Mouse (Mus musculus) layer of hippocampus, adult 9-11 months (tissue): ENCODE data around the gene Tmc5.

Source experiments
- DNase-seq: peaks from one replicate; pipeline ENCODE4 v3.0.0; 2022

Tmc5 gene

DNA sequence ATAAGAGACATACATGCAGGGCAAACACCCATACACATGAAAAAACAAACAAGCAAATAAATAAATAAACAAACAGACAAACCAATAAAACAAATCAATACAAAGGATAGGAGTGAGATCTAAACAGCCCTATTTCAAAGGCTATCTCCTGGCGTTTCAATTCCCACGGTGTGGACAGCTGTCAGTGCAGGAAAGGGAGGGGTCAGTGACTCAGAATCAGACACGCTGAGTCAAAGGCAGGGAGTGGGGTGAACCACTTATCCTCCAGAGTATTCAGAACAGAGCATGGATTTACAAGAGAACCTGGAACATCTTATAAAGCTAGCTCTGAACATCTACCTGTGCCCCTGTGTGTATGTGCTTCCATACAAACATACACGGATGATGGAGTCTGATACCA is 100.1 kb downstream of the Tmc5 start:
- no peak for DNase-seq

DNA sequence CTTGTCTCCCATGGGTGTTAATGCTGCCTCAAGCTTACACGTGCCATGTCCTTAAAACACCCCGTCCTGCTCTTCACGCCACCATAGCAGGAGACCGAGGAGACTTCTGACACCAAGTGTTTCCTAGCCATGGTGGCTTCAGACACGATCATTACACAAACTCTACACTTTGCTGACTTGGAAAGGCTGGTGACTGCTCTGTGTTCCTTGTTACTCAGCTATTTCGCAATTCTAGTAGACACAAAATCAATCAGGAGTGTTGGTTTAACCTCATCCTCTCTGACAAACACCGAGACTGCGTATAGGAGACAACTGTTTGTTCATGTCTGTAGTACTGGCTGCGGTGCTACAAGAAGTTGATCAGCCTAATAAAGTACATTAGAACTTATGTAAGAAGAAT is 101.8 kb downstream of the Tmc5 start:
- DNase-seq, result no peak

DNA sequence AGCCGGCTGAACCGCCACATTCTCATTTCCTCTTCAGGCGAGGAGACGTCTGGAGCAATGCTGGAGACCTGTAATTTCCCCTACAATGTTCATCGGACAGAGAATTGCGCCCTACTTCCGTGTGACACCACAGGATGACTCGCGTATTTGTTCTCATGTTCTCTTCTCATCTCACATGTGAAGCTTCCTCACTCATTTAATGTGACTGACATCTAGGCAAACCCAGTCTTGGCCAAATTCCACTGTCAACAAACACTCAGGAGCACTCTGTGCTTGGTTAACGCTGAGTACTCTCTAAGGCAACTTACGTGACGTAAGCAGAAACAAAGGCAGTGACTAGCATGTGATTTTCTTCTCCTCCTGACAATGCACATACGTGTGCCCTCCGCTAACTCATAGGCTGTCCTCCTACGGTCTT is 106.1 kb downstream of the Tmc5 start:
- DNase-seq, result no peak

DNA sequence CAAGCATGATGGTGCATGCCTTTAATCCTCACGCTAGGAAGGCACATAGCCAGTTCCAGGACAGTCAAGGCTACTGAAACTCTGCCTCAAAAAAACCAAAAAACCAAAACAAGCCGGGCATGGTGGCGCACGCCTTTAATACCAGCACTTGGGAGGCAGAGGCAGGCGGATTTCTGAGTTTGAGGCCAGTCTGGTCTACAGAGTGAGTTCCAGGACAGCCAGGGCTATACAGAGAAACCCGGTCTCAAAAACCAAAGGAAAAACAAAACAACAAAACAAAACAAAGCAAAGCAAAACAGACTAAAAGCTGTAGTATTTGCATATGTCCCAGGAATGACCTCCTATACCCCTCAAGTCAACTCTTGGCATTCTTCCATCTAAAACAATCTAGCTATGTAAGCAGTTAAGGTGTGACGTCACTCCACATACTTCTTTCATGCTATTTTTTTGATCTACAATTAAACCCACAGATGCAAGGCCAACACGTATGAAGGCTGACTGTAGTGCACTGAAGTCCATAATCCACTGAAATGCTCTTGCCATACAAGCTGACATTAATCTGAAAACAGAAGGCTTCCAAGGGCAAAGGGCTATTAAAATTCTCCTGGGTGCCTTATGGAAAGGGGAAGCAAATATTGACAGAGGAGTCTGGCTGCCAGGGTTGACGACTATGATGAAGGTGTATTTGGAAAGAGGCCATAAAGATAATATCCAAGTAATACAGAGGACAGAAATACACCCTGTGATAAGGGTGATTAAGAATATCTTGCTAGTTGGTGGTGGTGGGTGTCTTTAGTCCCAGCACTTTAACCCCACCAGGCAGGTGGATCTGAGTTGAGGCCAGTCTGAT is 107.1 kb downstream of the Tmc5 start:
- DNase-seq, result no peak

GRCm38 (mm10) chr7:118705101-118705961 is 108.2 kb downstream of the Tmc5 start, which contains the start of gene Gde1:
Gde1 (minus strand) TSS chr7:118705778.
- peak; percentile 93 for DNase-seq

- DNase-seq, result no peak
These were observed 109.0 kb downstream of the Tmc5 start for GRCm38 (mm10) chr7:118706051-118706450.

DNA sequence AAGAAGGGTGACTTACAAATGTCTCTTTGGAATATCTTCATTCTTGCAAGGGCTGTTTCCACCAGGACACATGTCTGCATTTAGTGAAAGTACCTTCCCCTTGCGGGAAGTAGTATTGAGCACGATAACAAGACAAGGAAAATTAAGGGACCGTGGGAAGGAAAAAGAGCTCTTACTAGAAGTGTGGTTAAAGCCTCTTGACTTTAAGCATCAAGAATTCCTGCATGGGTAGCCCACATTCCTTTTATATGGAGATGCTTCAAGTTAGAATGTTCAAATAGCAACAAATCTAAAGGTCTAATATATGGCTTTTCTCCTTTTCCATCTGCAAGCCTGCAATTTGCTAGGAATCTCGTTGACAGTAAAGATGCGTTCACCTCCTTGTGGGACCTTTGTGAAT is 109.4 kb downstream of the Tmc5 start:
- DNase-seq, result no peak

DNA sequence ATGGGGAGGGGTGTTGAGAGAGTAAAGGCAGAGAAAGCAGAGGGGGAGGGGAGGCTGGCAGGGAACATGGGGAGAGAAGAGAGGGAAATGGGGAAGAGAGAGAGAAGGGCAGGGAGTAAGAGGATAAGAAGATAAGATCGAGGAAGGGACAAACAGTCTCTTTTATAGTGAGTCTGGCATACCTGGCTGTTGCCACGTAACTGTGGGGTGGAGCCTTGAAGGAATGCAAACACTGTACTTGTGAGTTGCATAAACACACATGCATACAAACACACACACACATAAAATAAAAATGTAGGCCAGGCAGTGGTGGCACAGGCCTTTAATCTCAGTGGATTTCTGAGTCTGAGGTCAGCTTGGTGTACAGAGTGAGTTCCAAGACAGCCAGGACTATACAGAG is 110.1 kb downstream of the Tmc5 start:
- DNase-seq, result no peak

GRCm38 (mm10) chr7:118708002-118708401 is 110.9 kb downstream of the Tmc5 start:
- no peak for DNase-seq

DNA sequence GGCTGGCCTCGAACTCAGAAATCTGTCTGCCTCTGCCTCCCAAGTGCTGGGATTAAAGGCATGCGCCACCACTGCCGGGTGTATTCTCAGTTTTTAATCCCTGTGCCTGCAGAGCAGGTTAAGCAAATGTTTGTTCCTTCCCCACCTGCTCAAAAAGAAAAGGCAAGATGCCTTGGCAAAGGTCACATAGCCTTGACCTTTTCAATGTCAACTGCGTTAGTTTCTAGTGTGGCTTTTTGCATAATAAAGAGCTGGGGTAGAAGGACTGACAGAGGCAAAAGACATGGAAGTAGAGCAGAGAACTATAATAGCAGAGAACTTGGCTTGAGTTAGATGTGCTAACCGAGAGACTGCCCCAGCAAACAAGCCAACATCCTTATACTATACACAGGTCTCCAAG is 113.7 kb downstream of the Tmc5 start:
- no peak for DNase-seq

DNA sequence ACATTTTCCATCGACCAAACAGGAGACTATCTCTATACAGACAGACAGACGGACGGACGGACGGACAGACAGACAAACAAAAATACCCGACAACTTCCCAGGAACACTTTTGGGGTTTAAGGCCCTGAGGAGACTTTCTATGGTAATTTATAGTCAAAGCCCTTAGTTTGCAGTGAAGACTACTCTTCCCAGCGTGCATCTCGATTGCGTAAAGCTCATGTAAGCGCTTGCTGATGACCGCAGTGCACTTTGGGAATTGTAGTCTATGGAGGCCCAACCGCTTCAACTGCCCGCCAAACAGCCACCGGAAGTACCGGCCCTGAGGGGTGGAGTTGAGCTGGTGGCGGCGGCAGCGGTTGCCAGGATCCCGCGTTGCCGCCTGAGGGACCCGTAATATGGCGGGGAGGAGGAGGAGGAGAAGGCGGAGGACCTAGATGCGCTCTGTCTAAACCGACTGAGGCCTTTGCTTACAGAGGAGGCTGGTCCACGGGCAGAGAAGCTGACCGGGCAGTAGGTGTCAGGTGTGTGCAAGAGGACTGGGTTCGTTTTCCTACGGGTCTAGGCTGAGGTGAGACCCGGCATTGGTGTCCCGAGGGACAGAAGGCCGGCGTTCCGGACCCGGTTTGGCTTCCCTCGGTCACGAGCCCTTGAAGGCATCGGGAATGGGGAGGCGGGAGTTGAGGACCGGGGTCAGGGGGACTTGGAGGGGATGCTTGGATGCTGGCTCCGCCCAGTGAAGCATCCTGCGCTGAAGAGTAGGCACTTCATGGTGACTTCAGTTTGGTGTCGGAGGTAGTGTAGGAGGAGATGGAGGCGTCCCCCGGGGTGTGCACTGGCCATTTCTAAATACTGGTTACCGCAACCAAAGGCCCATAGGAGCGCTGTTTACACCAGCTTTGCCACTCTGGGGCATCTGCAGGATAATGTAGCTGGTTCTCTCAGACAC is 115.4 kb downstream of the Tmc5 start, which contains the start of gene Ccp110:
TSS of gene Ccp110 (plus strand) at position 325 of the 946 bp plus-strand sequence.
- peak; percentile 97 for DNase-seq

DNA sequence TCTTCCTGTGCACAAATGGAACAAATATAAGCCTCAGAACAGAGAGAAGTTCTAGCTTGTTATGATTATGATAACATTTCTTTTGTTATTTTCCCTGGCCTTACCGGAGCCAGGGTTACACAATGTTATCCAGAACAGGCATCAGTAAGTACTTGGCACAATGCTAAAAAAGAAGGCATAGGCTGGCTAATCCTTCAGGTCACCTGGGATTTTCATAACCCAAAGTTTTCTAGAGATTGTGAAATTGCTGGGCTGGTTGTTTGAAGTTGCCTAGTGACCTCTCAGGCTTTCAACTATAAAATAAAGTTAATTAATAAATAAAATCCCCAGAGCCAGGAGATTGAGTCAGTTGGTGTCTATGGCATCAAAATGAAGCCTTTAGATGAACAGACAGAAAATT is 117.8 kb downstream of the Tmc5 start:
- no peak for DNase-seq

DNA sequence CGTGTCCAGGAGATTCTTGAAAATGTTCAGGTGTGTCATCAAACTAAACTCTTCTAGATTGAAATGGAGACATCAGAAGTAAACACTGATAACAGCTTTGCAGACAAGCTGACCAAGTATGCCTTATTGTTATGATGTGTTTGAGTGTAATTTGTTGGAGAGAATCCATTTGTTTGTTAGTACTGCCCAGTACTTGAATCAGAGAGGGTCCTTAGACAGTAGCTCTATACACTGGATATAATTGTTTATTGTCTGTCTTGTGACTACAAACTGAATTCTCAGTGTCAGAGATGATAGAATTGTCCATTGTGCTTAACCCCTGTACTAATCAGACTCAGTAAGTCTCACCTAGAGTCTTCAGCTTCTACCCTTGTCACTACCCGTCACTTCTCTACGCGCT is 121.0 kb downstream of the Tmc5 start:
- no peak for DNase-seq

DNA sequence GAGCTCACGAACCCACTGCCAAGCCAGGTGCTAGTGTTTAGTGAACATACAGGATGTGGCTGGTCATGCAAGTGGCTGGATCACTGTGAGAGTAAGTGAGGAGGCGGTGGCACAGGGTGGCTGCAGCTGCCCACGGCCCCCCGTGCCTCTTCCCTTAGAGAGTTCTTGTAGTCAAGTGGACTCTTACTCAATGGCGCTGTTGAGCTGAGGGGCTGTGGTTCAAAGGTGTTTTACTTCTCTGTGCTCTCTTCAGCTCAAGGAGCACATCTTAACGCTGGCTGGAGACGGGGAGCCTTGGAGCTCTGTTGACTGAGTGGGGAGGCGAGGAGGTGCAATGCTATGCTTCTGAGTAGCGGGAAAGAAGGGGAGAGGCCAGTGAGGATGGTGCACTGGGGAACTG is 126.8 kb downstream of the Tmc5 start:
- DNase-seq, result no peak
